Mouse (Mus musculus) right cerebral cortex, adult 18-20 months (tissue): ENCODE results near the gene Synj1.
A peak's percentile ranks its signal among the peaks of the same experiment; 100 is the strongest.

Experiments used
- DNase-seq: peaks from one replicate; pipeline ENCODE4 v3.0.0; 2022; ENCODE audit warnings: mixed read lengths

Gene Synj1

GRCm38 (mm10) chr16:90934687-90935328, 76.3 kb downstream of the Synj1 start, which contains the start of gene Cfap298:
Gene Cfap298 (minus strand): TSS chr16:90935114.
- DNase-seq, result peak; percentile 94

- peak; percentile 70 for DNase-seq
Measured at GRCm38 (mm10) chr16:90934193-90934686, 76.9 kb downstream of the Synj1 start.

GRCm38 (mm10) chr16:90933534-90934176, 77.5 kb downstream of the Synj1 start:
- DNase-seq, result no peak

GRCm38 (mm10) chr16:90927446-90927845, 83.7 kb downstream of the Synj1 start:
- no peak for DNase-seq

- DNase-seq, result peak; percentile 56
Measured at GRCm38 (mm10) chr16:90925461-90925860, 85.6 kb downstream of the Synj1 start.

- DNase-seq, result no peak
Measured at GRCm38 (mm10) chr16:90924606-90925370, 86.3 kb downstream of the Synj1 start.

- no peak for DNase-seq
Measured at GRCm38 (mm10) chr16:90921471-90922159, 89.5 kb downstream of the Synj1 start.

GRCm38 (mm10) chr16:90917156-90917555, 94.0 kb downstream of the Synj1 start:
- DNase-seq, result no peak

- no peak for DNase-seq
Measured at GRCm38 (mm10) chr16:90916040-90916481, 95.0 kb downstream of the Synj1 start.

- no peak for DNase-seq
Measured at GRCm38 (mm10) chr16:90911766-90912165, 99.3 kb downstream of the Synj1 start.

- no peak for DNase-seq
Measured at GRCm38 (mm10) chr16:90910855-90911533, 100.1 kb downstream of the Synj1 start.

- DNase-seq, result no peak
Measured at GRCm38 (mm10) chr16:90907250-90907649, 103.9 kb downstream of the Synj1 start.

- no peak for DNase-seq
Measured at GRCm38 (mm10) chr16:90903300-90903699, 107.8 kb downstream of the Synj1 start.

GRCm38 (mm10) chr16:90901364-90901763, 109.7 kb downstream of the Synj1 start:
- no peak for DNase-seq

GRCm38 (mm10) chr16:90899498-90899897, 111.6 kb downstream of the Synj1 start:
- no peak for DNase-seq

GRCm38 (mm10) chr16:90897651-90898050, 113.5 kb downstream of the Synj1 start:
- no peak for DNase-seq

GRCm38 (mm10) chr16:90893792-90894191, 117.3 kb downstream of the Synj1 start:
- DNase-seq, result no peak

GRCm38 (mm10) chr16:90893019-90893418, 118.1 kb downstream of the Synj1 start:
- DNase-seq, result no peak

GRCm38 (mm10) chr16:90892081-90892480, 119.0 kb downstream of the Synj1 start:
- no peak for DNase-seq

GRCm38 (mm10) chr16:90891601-90892000, 119.5 kb downstream of the Synj1 start:
- DNase-seq, result no peak

GRCm38 (mm10) chr16:90890683-90891082, 120.4 kb downstream of the Synj1 start:
- peak; percentile 39 for DNase-seq
